Mouse (Mus musculus) thymus, postnatal 0 days (tissue): ENCODE data around the gene Zbtb7a. TPM values are rescaled to one million over a fixed set of nuclear protein-coding genes. Genes with fewer than 3 reads are reported as not detected.
A peak's percentile ranks its signal among the peaks of the same experiment; 100 is the strongest.

Source experiments
- DNase-seq: peaks from one replicate; pipeline ENCODE4 v3.0.0-alpha.2; 2015; ENCODE audit warnings: low spot score
- polyA plus RNA-seq: library from polyadenylated mRNA; unstranded; fragments of >200 nt; fragmentation: Nextera tagmentation; extraction: Ambion mirVana; gene quantifications from 2 replicates; pipeline ENCODE4 v1.2.1, GENCODE M21; 2015

Gene Zbtb7a
- polyA plus RNA-seq, 1 experiment from 2014 or later, result 44.9 TPM

DNA sequence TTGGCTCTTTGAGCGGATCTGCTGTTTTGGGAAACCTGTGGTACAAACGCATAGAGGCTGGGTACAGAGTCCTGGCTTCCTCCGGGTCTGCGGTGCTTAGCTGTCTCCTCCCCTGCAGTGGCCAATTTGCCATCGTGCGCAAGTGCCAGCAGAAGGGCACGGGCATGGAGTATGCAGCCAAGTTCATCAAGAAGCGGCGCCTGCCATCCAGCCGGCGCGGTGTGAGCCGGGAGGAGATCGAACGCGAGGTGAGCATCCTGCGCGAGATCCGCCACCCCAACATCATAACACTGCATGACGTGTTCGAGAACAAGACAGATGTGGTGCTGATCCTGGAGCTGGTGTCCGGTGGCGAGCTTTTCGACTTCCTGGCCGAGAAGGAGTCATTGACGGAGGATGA, 54.8 kb downstream of the Zbtb7a start:
- DNase-seq, result no peak

DNA sequence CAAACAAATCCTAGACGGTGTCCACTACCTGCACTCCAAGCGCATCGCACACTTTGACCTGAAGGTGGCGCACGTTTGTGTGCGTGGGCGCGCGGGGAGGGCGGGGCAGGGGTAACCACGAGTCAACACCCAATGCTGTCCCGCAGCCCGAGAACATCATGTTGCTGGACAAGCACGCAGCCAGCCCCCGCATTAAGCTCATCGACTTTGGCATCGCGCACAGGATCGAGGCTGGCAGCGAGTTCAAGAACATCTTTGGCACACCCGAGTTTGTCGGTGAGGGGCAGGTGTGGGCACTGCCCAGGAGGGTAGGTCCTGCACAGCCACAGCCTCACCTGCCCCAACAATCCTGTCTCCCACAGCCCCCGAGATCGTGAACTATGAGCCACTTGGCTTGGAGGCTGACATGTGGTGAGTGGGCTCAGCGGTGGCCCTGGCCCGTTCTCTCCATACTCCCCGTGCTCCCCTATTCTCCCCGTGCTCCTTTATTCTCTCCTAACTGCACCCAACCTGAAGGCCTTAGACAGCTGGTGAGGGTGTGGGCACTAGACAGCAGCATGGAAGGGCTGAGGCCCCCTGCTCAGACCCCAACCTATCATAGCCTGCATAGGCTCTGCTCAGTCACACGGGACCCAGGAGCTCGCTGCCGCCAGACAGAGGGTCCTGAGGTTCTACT, 55.4 kb downstream of the Zbtb7a start:
- peak; percentile 40 for DNase-seq

- no peak for DNase-seq
These were observed 55.9 kb downstream of the Zbtb7a start for GRCm38 (mm10) chr10:81190912-81191321.

GRCm38 (mm10) chr10:81191342-81191982, 56.4 kb downstream of the Zbtb7a start:
- DNase-seq, result no peak

DNA sequence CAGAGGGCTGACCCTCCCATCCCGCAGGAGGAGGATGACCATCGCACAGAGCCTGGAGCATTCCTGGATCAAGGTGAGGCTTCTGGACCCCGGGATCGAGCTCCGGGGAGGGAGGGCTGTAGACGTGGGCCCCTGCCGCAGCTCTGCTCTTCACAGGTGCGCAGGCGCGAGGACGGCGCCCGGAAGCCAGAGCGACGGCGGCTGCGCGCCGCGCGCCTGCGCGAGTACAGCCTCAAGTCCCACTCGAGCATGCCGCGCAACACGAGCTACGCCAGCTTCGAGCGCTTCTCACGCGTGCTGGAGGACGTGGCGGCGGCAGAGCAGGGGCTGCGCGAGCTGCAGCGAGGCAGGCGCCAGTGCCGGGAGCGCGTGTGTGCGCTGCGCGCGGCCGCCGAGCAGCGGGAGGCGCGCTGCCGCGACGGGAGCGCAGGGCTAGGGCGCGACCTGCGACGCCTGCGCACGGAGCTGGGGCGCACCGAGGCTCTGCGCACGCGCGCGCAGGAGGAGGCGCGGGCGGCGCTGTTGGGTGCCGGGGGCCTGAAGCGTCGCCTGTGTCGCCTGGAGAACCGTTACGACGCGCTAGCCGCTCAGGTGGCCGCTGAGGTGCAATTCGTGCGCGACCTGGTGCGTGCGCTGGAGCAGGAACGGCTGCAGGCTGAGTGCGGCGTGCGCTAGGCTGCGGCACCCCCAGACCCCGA, 57.4 kb downstream of the Zbtb7a start:
- DNase-seq, result peak; percentile 93

DNA sequence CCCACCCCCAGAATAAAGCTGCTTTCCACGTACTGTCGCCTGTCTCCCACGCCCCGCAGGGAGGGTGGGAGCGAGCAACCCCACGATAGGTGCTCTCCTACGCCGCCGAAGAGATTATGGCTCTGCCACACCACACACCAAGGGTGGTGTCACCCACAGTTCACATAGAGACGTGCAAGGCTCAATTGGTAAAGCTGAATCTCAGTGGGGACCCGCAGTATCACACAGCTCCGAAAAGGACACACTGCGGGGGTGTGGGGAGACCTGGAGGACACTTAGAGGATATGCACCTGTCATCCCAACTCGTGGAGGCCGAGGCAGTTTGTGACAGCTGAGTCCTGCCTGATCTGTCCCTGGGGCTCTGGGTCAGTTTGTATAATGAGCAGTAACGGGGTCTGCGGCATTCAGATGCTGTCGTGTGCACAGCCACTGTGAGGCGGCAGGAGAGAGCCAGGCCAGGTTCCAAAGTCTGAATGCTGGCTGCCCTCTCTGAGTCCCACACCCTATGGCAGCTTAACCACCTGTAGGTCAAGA, 58.0 kb downstream of the Zbtb7a start:
- DNase-seq, result no peak

- DNase-seq, result peak; percentile 60
These were observed 59.2 kb downstream of the Zbtb7a start for GRCm38 (mm10) chr10:81193991-81194774.

DNA sequence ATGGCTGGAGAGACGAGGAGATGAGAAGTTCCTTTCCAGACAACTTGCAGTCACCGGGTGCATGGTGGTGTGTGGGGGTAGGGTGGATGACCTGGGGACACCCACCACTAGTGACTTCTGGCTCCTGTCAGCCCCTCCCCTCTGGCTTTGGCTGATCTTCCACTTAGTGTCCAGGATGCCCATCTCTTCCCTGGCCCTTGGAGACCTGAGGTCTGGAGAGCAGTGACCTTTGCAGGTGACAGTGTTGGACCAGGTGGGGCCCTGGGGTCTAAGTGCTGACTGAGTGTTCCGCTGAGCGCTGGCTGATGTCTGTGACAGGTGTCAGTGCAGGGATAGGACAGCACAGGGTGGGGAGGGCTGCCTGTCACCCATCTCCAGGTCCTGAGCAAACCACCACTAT, 60.3 kb downstream of the Zbtb7a start:
- no peak for DNase-seq

GRCm38 (mm10) chr10:81196470-81197065, 61.5 kb downstream of the Zbtb7a start:
- no peak for DNase-seq

DNA sequence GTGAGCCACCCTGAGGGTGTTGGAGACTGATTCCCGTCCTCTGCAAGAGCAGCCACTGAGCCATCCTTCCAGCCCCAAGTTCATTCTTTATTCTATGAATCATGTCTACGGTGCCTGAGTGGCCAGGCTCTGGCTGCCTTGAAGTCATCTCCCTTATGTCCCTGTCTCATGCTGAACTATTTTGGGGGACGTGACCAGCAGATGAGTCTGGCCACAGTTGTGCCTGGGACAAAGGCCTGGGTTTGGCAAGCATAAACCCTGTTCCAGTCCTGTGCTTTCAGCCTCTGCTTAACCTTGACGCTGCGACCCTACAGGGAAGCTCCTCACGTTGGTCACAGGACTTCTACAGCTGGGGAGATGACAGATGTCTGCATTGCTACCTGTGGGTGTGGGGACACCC, 62.3 kb downstream of the Zbtb7a start:
- DNase-seq, result no peak

DNA sequence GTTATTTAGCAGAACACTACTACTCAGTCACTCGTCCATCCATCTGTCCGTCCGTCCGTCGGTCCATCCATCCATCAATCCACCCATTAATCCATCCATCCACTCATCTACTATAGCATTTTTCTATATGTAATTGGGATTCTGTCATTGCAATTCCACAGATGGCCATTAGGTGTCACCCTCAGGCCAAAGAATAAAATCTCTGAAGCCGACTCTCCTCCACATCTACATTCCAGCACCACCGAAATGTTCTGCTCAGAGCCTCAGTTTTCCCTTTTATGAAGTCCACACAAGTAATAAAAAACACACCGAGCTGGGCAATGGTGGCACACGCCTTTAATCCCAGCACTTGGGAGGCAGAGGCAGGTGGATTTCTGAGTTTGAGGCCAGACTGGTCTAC, 63.2 kb downstream of the Zbtb7a start:
- peak; percentile 75 for DNase-seq

GRCm38 (mm10) chr10:81198990-81199389, 64.0 kb downstream of the Zbtb7a start:
- no peak for DNase-seq

GRCm38 (mm10) chr10:81200141-81200540, 65.1 kb downstream of the Zbtb7a start:
- no peak for DNase-seq

- DNase-seq, result no peak
These were observed 65.7 kb downstream of the Zbtb7a start for GRCm38 (mm10) chr10:81200605-81201287.

DNA sequence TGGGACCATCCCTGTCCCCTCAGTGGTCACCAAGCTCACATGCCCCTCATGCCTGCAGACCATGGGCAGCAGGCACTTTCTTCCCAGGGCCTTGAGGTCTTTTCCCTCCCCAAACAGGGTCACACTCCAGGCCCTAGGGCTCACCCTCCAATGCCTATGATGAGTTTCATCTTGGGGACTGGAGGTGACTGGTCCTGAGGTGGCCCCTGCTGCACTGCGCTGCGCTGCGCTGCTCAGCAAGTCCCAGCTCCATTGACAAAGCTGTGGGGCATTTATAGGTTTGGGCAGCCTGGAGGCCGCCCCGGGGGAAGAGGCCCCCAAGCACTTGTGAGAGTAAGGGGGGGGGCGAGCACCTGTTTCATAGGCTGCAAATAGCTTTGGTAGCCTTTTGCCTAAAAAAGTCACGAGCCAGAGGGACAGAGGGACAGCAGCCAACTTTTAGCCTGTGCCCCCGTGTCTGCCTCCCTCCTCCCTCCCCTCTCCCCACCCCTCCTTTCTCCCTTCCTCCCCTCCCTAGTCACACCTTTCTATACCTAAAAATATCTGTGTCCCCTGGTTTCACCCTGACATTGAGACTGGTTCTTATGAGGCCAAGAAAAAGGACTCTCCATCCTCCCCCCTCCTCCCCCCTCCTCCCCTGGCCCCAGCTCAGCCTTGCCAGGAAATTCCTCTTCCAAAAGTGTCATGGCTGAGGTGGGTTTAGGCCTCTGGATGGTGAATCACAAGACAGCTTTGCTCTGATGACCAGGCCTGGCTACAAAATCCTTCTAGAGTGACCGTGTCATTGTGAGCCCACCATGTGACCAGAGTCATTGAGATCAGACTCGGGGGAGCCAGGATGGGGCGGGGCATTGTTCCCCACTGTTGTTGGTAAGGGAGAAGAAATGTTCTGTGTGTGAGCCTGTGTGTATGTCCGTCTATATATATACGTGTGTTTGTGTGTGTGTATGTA, 67.1 kb downstream of the Zbtb7a start, which contains the start of gene Nmrk2:
Nmrk2 (minus strand) TSS at position 245 of the 952 bp plus-strand sequence.
- no peak for DNase-seq
